Mouse (Mus musculus) T-helper 1 cell (primary cell): ENCODE data around the gene Nop16.

Experiments
- in situ Hi-C: fragments of 300-600 bp; cut with MboI, MseI; formaldehyde crosslinking; loops from one replicate; pipeline ENCODE4 v1.15.1; 2025; ENCODE audit warnings: high pct_unique_total_duplicates

The Nop16 gene

GRCm38 (mm10) chr13:54562562-54562961 lies 27.3 kb downstream of the Nop16 start:
- in situ Hi-C loops, result no loop called here

- in situ Hi-C loops, result no loop called here
Observed at GRCm38 (mm10) chr13:54560608-54561007, 29.3 kb downstream of the Nop16 start.

- in situ Hi-C loops, result no loop called here
Observed at GRCm38 (mm10) chr13:54559656-54560055, 30.2 kb downstream of the Nop16 start.

GRCm38 (mm10) chr13:54557652-54558051 lies 32.2 kb downstream of the Nop16 start:
- in situ Hi-C loops, result no loop called here

GRCm38 (mm10) chr13:54556796-54557195 lies 33.1 kb downstream of the Nop16 start:
- in situ Hi-C loops, result no loop called here

- in situ Hi-C loops, result no loop called here
Observed at GRCm38 (mm10) chr13:54556176-54556575, 33.7 kb downstream of the Nop16 start.

- in situ Hi-C loops, result no loop called here
Observed at GRCm38 (mm10) chr13:54548036-54548435, 41.9 kb downstream of the Nop16 start.
